Mouse (Mus musculus) ES-Bruce4 (cell line): Measurements from ENCODE around the gene Defb35. TPM values are rescaled to one million over a fixed set of nuclear protein-coding genes. Genes with fewer than 3 reads are reported as not detected.
"Not testable (repeated sequence)": the region's sequence is repeated elsewhere in the genome, so short reads cannot be mapped to it uniquely, and the experiment has no call there.

Experiments used
- H3K27ac ChIP-seq: 2 replicates; pipeline ENCODE4 v1.5.1; 2012; ENCODE audit warnings: low read length, inconsistent platforms; ENCODE audit not compliant: insufficient read depth
- H3K27me3 ChIP-seq: 2 replicates; pipeline ENCODE4 v1.6.1; 2012; ENCODE audit warnings: mild to moderate bottlenecking, low read length, inconsistent platforms; ENCODE audit not compliant: control insufficient read depth, poor library complexity, insufficient read depth, severe bottlenecking
- H3K36me3 ChIP-seq: 2 replicates; pipeline ENCODE4 v1.6.1; 2012; ENCODE audit warnings: inconsistent platforms, mild to moderate bottlenecking, low read length, moderate library complexity; ENCODE audit not compliant: control insufficient read depth, poor library complexity, insufficient read depth, severe bottlenecking
- H3K4me1 ChIP-seq: one replicate; pipeline ENCODE4 v1.8.1; 2011; ENCODE audit warnings: low read length; ENCODE audit not compliant: control insufficient read depth, insufficient read depth
- H3K4me3 ChIP-seq: 2 replicates; pipeline ENCODE4 v1.5.1; 2011; ENCODE audit warnings: low read depth, mild to moderate bottlenecking, low read length
- H3K9ac ChIP-seq: 2 replicates; pipeline ENCODE4 v1.6.1; 2012; ENCODE audit warnings: low read depth, mild to moderate bottlenecking, inconsistent platforms; ENCODE audit not compliant: poor library complexity, severe bottlenecking
- H3K9me3 ChIP-seq: replicated peaks from 2 replicates; pipeline ENCODE4 v1.6.1; 2012; ENCODE audit warnings: mild to moderate bottlenecking, low read length, inconsistent platforms; ENCODE audit not compliant: control insufficient read depth, poor library complexity, insufficient read depth, severe bottlenecking
- CTCF ChIP-seq: IDR thresholded peaks from one replicate; pipeline ENCODE4 v1.8.1; 2011; ENCODE audit warnings: low read depth, low read length
- EP300 ChIP-seq: IDR thresholded peaks from 2 replicates; pipeline ENCODE4 v1.6.1; 2011; ENCODE audit warnings: low read depth, low read length; ENCODE audit not compliant: insufficient read depth
- POLR2A ChIP-seq: IDR thresholded peaks from one replicate; pipeline ENCODE4 v1.8.1; 2011; ENCODE audit warnings: low read length; ENCODE audit not compliant: insufficient read depth
- polyA plus RNA-seq: library from polyadenylated mRNA; stranded (reverse); fragments of >200 nt; gene quantifications from 2 replicates; pipeline ENCODE4 v1.2.4, GENCODE M21; 2011; ENCODE audit warnings: low read depth; ENCODE audit not compliant: missing spikeins, insufficient read depth, insufficient read length

The Defb35 gene
- not detected in 2 replicates for polyA plus RNA-seq

DNA sequence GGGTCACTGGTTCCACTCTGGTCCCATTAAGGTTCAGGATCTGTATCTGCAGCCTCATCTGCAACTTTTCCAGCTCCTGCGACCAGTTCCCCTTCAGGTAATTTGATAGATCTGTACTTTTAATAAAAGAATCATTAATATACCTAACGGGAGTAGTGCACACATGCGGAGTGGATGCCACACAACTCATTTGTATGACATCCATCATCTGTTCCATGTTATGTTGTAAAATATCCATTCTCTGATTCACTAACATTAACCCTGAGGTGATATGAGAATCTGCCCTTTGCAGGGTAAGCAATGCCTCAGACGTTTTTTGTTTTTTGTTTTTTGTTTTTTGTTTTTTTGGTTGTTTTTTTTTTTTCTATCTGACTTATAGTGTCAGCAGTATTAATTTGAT, at the start of gene Defb35:
Gene Defb35 (plus strand): TSS at position 301 of the 400 bp plus-strand sequence.
- not testable (repeated sequence) for H3K27me3 ChIP-seq, H3K9me3 ChIP-seq, H3K36me3 ChIP-seq, H3K9ac ChIP-seq, H3K4me1 ChIP-seq, H3K27ac ChIP-seq, H3K4me3 ChIP-seq

- H3K4me3 ChIP-seq, H3K27ac ChIP-seq, H3K9ac ChIP-seq, H3K27me3 ChIP-seq, H3K36me3 ChIP-seq, H3K4me1 ChIP-seq, H3K9me3 ChIP-seq: not testable (repeated sequence)
Observed at GRCm38 (mm10) chr8:21906290-21906689, 31.9 kb upstream of the Defb35 start, which contains the start of gene Defb11. TSS of gene Defb11 (minus strand) at chr8:21906412.

GRCm38 (mm10) chr8:21911931-21912330, 26.2 kb upstream of the Defb35 start:
- TF ChIP-seq POLR2A (no peak), EP300 (no peak), CTCF (no peak)
- no peak overlapping the region for H3K9ac ChIP-seq
- no peaks in the 10 kb centered on the region for H3K36me3 ChIP-seq
- no peak overlapping the region for H3K4me3 ChIP-seq
- H3K9me3 ChIP-seq = no peaks in the 10 kb centered on the region
- H3K4me1 ChIP-seq = no peaks in the 10 kb centered on the region
- H3K27ac ChIP-seq = no peak overlapping the region
- no peaks in the 10 kb centered on the region for H3K27me3 ChIP-seq

DNA sequence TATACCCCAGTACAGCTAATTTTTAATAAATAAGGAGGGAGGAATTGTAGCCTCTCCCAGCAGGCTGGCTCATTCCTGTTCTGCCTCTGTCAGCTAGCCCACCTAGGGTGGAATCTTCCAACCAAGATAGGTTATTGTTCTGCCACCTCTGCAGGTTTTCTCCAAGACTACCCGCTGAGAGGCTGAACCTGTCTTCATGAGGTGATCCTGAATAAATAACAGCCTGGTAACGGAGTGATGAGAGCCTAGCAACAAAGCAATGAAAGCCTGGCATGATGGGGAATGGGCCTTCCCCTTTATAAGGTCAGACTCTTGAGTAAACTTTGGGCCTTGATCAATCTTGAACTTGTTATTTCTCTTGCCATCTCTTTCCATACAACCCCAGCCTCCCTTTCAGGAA, 25.6 kb upstream of the Defb35 start:
- Histone ChIP-seq H3K27me3 (no peaks in the 10 kb centered on the region), H3K36me3 (no peaks in the 10 kb centered on the region), H3K9ac (no peak overlapping the region), H3K4me3 (no peak overlapping the region), H3K27ac (no peak overlapping the region), H3K9me3 (no peaks in the 10 kb centered on the region), H3K4me1 (no peaks in the 10 kb centered on the region)
- TF ChIP-seq POLR2A (no peak), CTCF (no peak), EP300 (no peak)

GRCm38 (mm10) chr8:21915625-21916024, 22.5 kb upstream of the Defb35 start:
- Histone ChIP-seq H3K9me3 (no peaks in the 10 kb centered on the region), H3K27me3 (no peaks in the 10 kb centered on the region), H3K36me3 (no peaks in the 10 kb centered on the region), H3K4me1 (no peaks in the 10 kb centered on the region), H3K4me3 (no peak overlapping the region), H3K27ac (no peak overlapping the region), H3K9ac (no peak overlapping the region)
- no peak for TF ChIP-seq CTCF
- TF ChIP-seq POLR2A = no peak
- no peak for TF ChIP-seq EP300

GRCm38 (mm10) chr8:21930754-21931153, 7.4 kb upstream of the Defb35 start:
- not testable (repeated sequence) for H3K4me3 ChIP-seq, H3K9me3 ChIP-seq, H3K27ac ChIP-seq, H3K9ac ChIP-seq, H3K4me1 ChIP-seq, H3K27me3 ChIP-seq, H3K36me3 ChIP-seq

DNA sequence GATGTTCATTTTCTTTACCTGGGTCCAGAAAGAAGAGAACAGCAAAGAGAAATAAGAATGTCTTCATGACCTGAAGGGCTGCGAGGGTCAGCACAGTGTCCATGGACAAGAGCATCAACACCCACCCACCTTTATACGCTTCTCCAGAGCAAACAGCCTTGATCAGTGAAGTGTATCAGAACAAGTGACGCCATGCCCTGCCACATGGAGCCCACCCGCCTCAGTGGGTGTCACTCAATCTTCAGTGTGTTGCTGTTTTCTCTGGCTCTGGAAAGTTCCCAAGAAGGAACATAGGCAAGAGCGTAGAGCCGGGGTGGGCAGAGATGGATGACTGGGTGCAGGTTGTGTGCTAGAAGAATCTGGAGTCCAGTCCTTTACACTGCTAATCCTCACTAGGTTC, 5.5 kb upstream of the Defb35 start, which contains the start of gene Defb15:
Gene Defb15 (minus strand): TSS at position 101 of the 400 bp plus-strand sequence.
- no peak within 1 kb of the TSS for H3K4me3 ChIP-seq
- no peak within 1 kb of the TSS for H3K27ac ChIP-seq
- TF ChIP-seq POLR2A (no peak), CTCF (no peak), EP300 (no peak)
- H3K9me3 ChIP-seq = no peaks in the 10 kb centered on the region; the same call in 1 of the 2 replicates
- no peaks in the 10 kb centered on the region for H3K4me1 ChIP-seq
- no peak within 1 kb of the TSS for H3K9ac ChIP-seq
- H3K36me3 ChIP-seq = no peaks in the 10 kb centered on the region
- no peaks in the 10 kb centered on the region; the same call in 1 of the 2 replicates for H3K27me3 ChIP-seq
